ENCODE assay signal across 28 mouse cellular contexts in genomic region chr9:57510577-57510976, GRCm38 (mm10). TPM values are rescaled to one million over a fixed set of nuclear protein-coding genes. Genes with fewer than 3 reads are reported as not detected.
"Had no signal": no experiment of that assay in that cellular context is flagged by ENCODE, and none has a peak within 500 bp of the region (broad histone marks: within the 10 kb centered on the region; RNA-seq: fewer than 3 reads in every experiment).

No protein-coding gene starts in this region.

- H3K36me3 ChIP-seq: heart, embryonic 13.5 days; heart, embryonic 15.5 days; hindbrain, embryonic 13.5 days; hindbrain, embryonic 15.5 days; kidney, embryonic 15.5 days; limb, embryonic 13.5 days; limb, embryonic 15.5 days; liver, embryonic 12.5 days had no signal

- H3K4me3 ChIP-seq: heart, adult 2 months; heart, embryonic 13.5 days; heart, embryonic 15.5 days; hindbrain, embryonic 13.5 days; hindbrain, embryonic 15.5 days; kidney, embryonic 15.5 days; left cerebral cortex, adult 2 months; limb, embryonic 13.5 days; limb, embryonic 15.5 days; liver, embryonic 12.5 days had no signal

- ATAC-seq: hindbrain, postnatal 0 days; intestine, embryonic 16.5 days; liver, embryonic 12.5 days had no signal

- H3K4me2 ChIP-seq: heart, embryonic 11.5 days; heart, embryonic 13.5 days; heart, embryonic 15.5 days; hindbrain, embryonic 13.5 days; hindbrain, embryonic 15.5 days; kidney, embryonic 15.5 days; limb, embryonic 13.5 days; limb, embryonic 15.5 days; liver, embryonic 12.5 days had no signal

- H3K27me3 ChIP-seq: heart, embryonic 15.5 days; hindbrain, embryonic 15.5 days had no signal

- H3K9ac ChIP-seq: heart, embryonic 13.5 days; heart, embryonic 15.5 days; hindbrain, embryonic 13.5 days; hindbrain, embryonic 15.5 days; kidney, embryonic 15.5 days; limb, embryonic 13.5 days; limb, embryonic 15.5 days; liver, embryonic 12.5 days; liver, embryonic 14.5 days had no signal

- H3K4me1 ChIP-seq: limb, embryonic 15.5 days had no signal

- DNase-seq: gastrocnemius, postnatal 10 days; gastrocnemius, postnatal 25 days; heart, adult 2 months; heart, postnatal 14 days; heart, postnatal 36 days; kidney, adult 11 months; kidney, adult 2 months; kidney, adult 9 months; kidney, postnatal 14 days; kidney, postnatal 36 days; left cerebral cortex, postnatal 4 days had no signal

- H3K27ac ChIP-seq: heart, adult 2 months; heart, embryonic 13.5 days; heart, embryonic 15.5 days; hindbrain, embryonic 13.5 days; hindbrain, embryonic 15.5 days; hindbrain, postnatal 0 days; kidney, embryonic 15.5 days; kidney, postnatal 0 days; left cerebral cortex, adult 2 months; limb, embryonic 13.5 days; limb, embryonic 15.5 days; liver, embryonic 12.5 days; liver, embryonic 14.5 days had no signal

- H3K9me3 ChIP-seq: heart, embryonic 13.5 days; heart, embryonic 15.5 days; hindbrain, embryonic 13.5 days; hindbrain, embryonic 15.5 days; kidney, embryonic 15.5 days; limb, embryonic 13.5 days; limb, embryonic 15.5 days; liver, embryonic 12.5 days had no signal

RNA-seq across cellular contexts. Expression of gene Rpp25, which starts 6.8 kb away (rescaled TPM):
- total RNA-seq: gastrocnemius, adult 18-20 months; gastrocnemius, postnatal 10 days; gastrocnemius, postnatal 25 days; hematopoietic stem cell, adult 5-6 weeks; liver, adult 2 months had no signal
- polyA plus RNA-seq: liver, adult 2 months had no signal
